Mouse (Mus musculus): ENCODE measurements around the gene 4931414P19Rik. TPM values are rescaled to one million over a fixed set of nuclear protein-coding genes. Genes with fewer than 3 reads are reported as not detected.

4931414P19Rik gene
- polyA plus RNA-seq, 1 experiment from 2014 or later = 7.7 TPM

- 46% methylated on average over 4 of the region's 4 CpGs for WGBS
- Histone ChIP-seq H3K27me3 (ENCODE audit: control insufficient read depth, insufficient read depth, low read length) (no peaks in the 10 kb centered on the region), H3K4me1 (ENCODE audit: control insufficient read depth, insufficient read depth, low read length) (peaks cover 15% of the 10 kb centered on the region; the same call in 1 of the 2 replicates), H3K9ac (ENCODE audit: low read depth, low read length) (peak overlapping the region; percentile 84; the same call in 1 of the 2 replicates), H3K27ac (ENCODE audit: low read depth, low read length) (peak overlapping the region; percentile 95), H3K4me3 (ENCODE audit: low read length) (peak overlapping the region; percentile 75), H3K4me2 (replicated peaks; ENCODE audit: low read depth, low read length) (peak overlapping the region; percentile 49), H3K36me3 (ENCODE audit: control insufficient read depth, insufficient read depth, low read length) (no peaks in the 10 kb centered on the region), H3K9me3 (ENCODE audit: control insufficient read depth, low read length) (no peaks in the 10 kb centered on the region)
- peak; percentile 14; the same call in 1 of the 2 replicates for ATAC-seq (ENCODE audit: low FRiP score, low TSS enrichment)
These were observed 3.2 kb downstream of the 4931414P19Rik start for GRCm38 (mm10) chr14:54602613-54603012.

- no peak overlapping the region for H3K9ac ChIP-seq (ENCODE audit: low read depth, low read length)
- peaks cover 15% of the 10 kb centered on the region; the same call in 1 of the 2 replicates for H3K4me1 ChIP-seq (ENCODE audit: control insufficient read depth, insufficient read depth, low read length)
- WGBS = 43% methylated on average over 2 of the region's 2 CpGs
- no peak for ATAC-seq (ENCODE audit: low FRiP score, low TSS enrichment)
- no peaks in the 10 kb centered on the region for H3K27me3 ChIP-seq (ENCODE audit: control insufficient read depth, insufficient read depth, low read length)
- H3K9me3 ChIP-seq (ENCODE audit: control insufficient read depth, low read length) = no peaks in the 10 kb centered on the region
- H3K4me2 ChIP-seq (replicated peaks; ENCODE audit: low read depth, low read length) = no peak overlapping the region
- no peaks in the 10 kb centered on the region for H3K36me3 ChIP-seq (ENCODE audit: control insufficient read depth, insufficient read depth, low read length)
- H3K4me3 ChIP-seq (ENCODE audit: low read length) = no peak overlapping the region
- no peak overlapping the region for H3K27ac ChIP-seq (ENCODE audit: low read depth, low read length)
These were observed 4.2 kb downstream of the 4931414P19Rik start for GRCm38 (mm10) chr14:54601601-54602000.

- Histone ChIP-seq H3K9ac (ENCODE audit: low read depth, low read length) (no peak overlapping the region), H3K4me3 (ENCODE audit: low read length) (no peak overlapping the region), H3K36me3 (ENCODE audit: control insufficient read depth, insufficient read depth, low read length) (peaks cover 6% of the 10 kb centered on the region; the same call in 1 of the 2 replicates), H3K27me3 (ENCODE audit: control insufficient read depth, insufficient read depth, low read length) (no peaks in the 10 kb centered on the region), H3K9me3 (ENCODE audit: control insufficient read depth, low read length) (0 out of 2 replicates have a peak, but pooled peaks cover 5% of the 10 kb centered on the region), H3K27ac (ENCODE audit: low read depth, low read length) (no peak overlapping the region), H3K4me2 (replicated peaks; ENCODE audit: low read depth, low read length) (no peak overlapping the region), H3K4me1 (ENCODE audit: control insufficient read depth, insufficient read depth, low read length) (peaks cover 14% of the 10 kb centered on the region)
- 83% methylated on average over 7 of the region's 7 CpGs for WGBS
- no peak for ATAC-seq (ENCODE audit: low FRiP score, low TSS enrichment)
These were observed 8.7 kb downstream of the 4931414P19Rik start for GRCm38 (mm10) chr14:54597084-54597483.

- Histone ChIP-seq H3K4me1 (ENCODE audit: control insufficient read depth, insufficient read depth, low read length) (peaks cover 14% of the 10 kb centered on the region), H3K36me3 (ENCODE audit: control insufficient read depth, insufficient read depth, low read length) (peaks cover 6% of the 10 kb centered on the region; the same call in 1 of the 2 replicates), H3K9ac (ENCODE audit: low read depth, low read length) (no peak overlapping the region), H3K27me3 (ENCODE audit: control insufficient read depth, insufficient read depth, low read length) (no peaks in the 10 kb centered on the region), H3K4me2 (replicated peaks; ENCODE audit: low read depth, low read length) (no peak overlapping the region), H3K27ac (ENCODE audit: low read depth, low read length) (no peak overlapping the region), H3K4me3 (ENCODE audit: low read length) (no peak overlapping the region), H3K9me3 (ENCODE audit: control insufficient read depth, low read length) (0 out of 2 replicates have a peak, but pooled peaks cover 5% of the 10 kb centered on the region)
- 77% methylated on average over 27 of the region's 28 CpGs for WGBS
- no peak for ATAC-seq (ENCODE audit: low FRiP score, low TSS enrichment)
These were observed 11.0 kb downstream of the 4931414P19Rik start for GRCm38 (mm10) chr14:54594631-54595414.

- 89% methylated on average over 3 of the region's 3 CpGs for WGBS
- Histone ChIP-seq H3K4me1 (ENCODE audit: control insufficient read depth, insufficient read depth, low read length) (peaks cover 14% of the 10 kb centered on the region), H3K27ac (ENCODE audit: low read depth, low read length) (no peak overlapping the region), H3K4me3 (ENCODE audit: low read length) (no peak overlapping the region), H3K4me2 (replicated peaks; ENCODE audit: low read depth, low read length) (no peak overlapping the region), H3K9ac (ENCODE audit: low read depth, low read length) (no peak overlapping the region), H3K9me3 (ENCODE audit: control insufficient read depth, low read length) (0 out of 2 replicates have a peak, but pooled peaks cover 5% of the 10 kb centered on the region), H3K36me3 (ENCODE audit: control insufficient read depth, insufficient read depth, low read length) (peaks cover 6% of the 10 kb centered on the region; the same call in 1 of the 2 replicates), H3K27me3 (ENCODE audit: control insufficient read depth, insufficient read depth, low read length) (no peaks in the 10 kb centered on the region)
- no peak for ATAC-seq (ENCODE audit: low FRiP score, low TSS enrichment)
These were observed 11.7 kb downstream of the 4931414P19Rik start for GRCm38 (mm10) chr14:54594055-54594454.

- Histone ChIP-seq H3K4me1 (ENCODE audit: control insufficient read depth, insufficient read depth, low read length) (peaks cover 14% of the 10 kb centered on the region), H3K9me3 (ENCODE audit: control insufficient read depth, low read length) (0 out of 2 replicates have a peak, but pooled peaks cover 5% of the 10 kb centered on the region), H3K27ac (ENCODE audit: low read depth, low read length) (peak overlapping the region; percentile 90), H3K36me3 (ENCODE audit: control insufficient read depth, insufficient read depth, low read length) (peaks cover 6% of the 10 kb centered on the region; the same call in 1 of the 2 replicates), H3K4me3 (ENCODE audit: low read length) (no peak overlapping the region), H3K27me3 (ENCODE audit: control insufficient read depth, insufficient read depth, low read length) (no peaks in the 10 kb centered on the region), H3K4me2 (replicated peaks; ENCODE audit: low read depth, low read length) (no peak overlapping the region; the same call in 1 of the 2 replicates), H3K9ac (ENCODE audit: low read depth, low read length) (peak overlapping the region; percentile 31; the same call in 1 of the 2 replicates)
- WGBS = 13% methylated on average over 10 of the region's 10 CpGs
- peak; percentile 86 for ATAC-seq (ENCODE audit: low FRiP score, low TSS enrichment)
These were observed 13.4 kb downstream of the 4931414P19Rik start for GRCm38 (mm10) chr14:54592319-54592934.

- H3K9me3 ChIP-seq (ENCODE audit: control insufficient read depth, low read length) = 0 out of 2 replicates have a peak, but pooled peaks cover 5% of the 10 kb centered on the region
- peaks cover 6% of the 10 kb centered on the region; the same call in 1 of the 2 replicates for H3K36me3 ChIP-seq (ENCODE audit: control insufficient read depth, insufficient read depth, low read length)
- no peak overlapping the region for H3K4me2 ChIP-seq (replicated peaks; ENCODE audit: low read depth, low read length)
- no peak overlapping the region for H3K9ac ChIP-seq (ENCODE audit: low read depth, low read length)
- ATAC-seq (ENCODE audit: low FRiP score, low TSS enrichment) = no peak
- no peaks in the 10 kb centered on the region for H3K27me3 ChIP-seq (ENCODE audit: control insufficient read depth, insufficient read depth, low read length)
- H3K27ac ChIP-seq (ENCODE audit: low read depth, low read length) = no peak overlapping the region
- H3K4me1 ChIP-seq (ENCODE audit: control insufficient read depth, insufficient read depth, low read length) = peaks cover 14% of the 10 kb centered on the region
- H3K4me3 ChIP-seq (ENCODE audit: low read length) = no peak overlapping the region
- 93% methylated on average over 16 of the region's 16 CpGs for WGBS
These were observed 14.7 kb downstream of the 4931414P19Rik start for GRCm38 (mm10) chr14:54591056-54591455.

GRCm38 (mm10) chr14:54583681-54584338, 22.0 kb downstream of the 4931414P19Rik start:
- Histone ChIP-seq H3K9ac (ENCODE audit: low read depth, low read length) (no peak overlapping the region), H3K4me2 (replicated peaks; ENCODE audit: low read depth, low read length) (no peak overlapping the region), H3K4me1 (ENCODE audit: control insufficient read depth, insufficient read depth, low read length) (0 out of 2 replicates have a peak, but pooled peaks cover 2% of the 10 kb centered on the region), H3K27me3 (ENCODE audit: control insufficient read depth, insufficient read depth, low read length) (no peaks in the 10 kb centered on the region), H3K4me3 (ENCODE audit: low read length) (no peak overlapping the region), H3K27ac (ENCODE audit: low read depth, low read length) (no peak overlapping the region), H3K36me3 (ENCODE audit: control insufficient read depth, insufficient read depth, low read length) (peaks cover 3% of the 10 kb centered on the region; the same call in 1 of the 2 replicates), H3K9me3 (ENCODE audit: control insufficient read depth, low read length) (no peaks in the 10 kb centered on the region)
- 43% methylated on average over 7 of the region's 7 CpGs for WGBS
- ATAC-seq (ENCODE audit: low FRiP score, low TSS enrichment) = peak; percentile 56
